Mouse (Mus musculus): ENCODE measurements around the gene Slc44a4. TPM values are rescaled to one million over a fixed set of nuclear protein-coding genes. Genes with fewer than 3 reads are reported as not detected.
"Not testable (repeated sequence)": the region's sequence is repeated elsewhere in the genome, so short reads cannot be mapped to it uniquely, and the experiment has no call there.

Slc44a4 gene
- polyA plus RNA-seq, 1 experiment from 2014 or later: 3.6 TPM

- Histone ChIP-seq H3K4me2 (ENCODE audit: low read depth, low read length) (no peak overlapping the region), H3K27ac (ENCODE audit: low read length) (no peak overlapping the region), H3K27me3 (ENCODE audit: control insufficient read depth, insufficient read depth, low read depth, low read length) (no peaks in the 10 kb centered on the region), H3K36me3 (ENCODE audit: control insufficient read depth, insufficient read depth) (0 out of 2 replicates have a peak, but pooled peaks cover 3% of the 10 kb centered on the region), H3K4me1 (ENCODE audit: control insufficient read depth, low read depth, low read length) (peaks cover 12% of the 10 kb centered on the region), H3K4me3 (ENCODE audit: low read depth, low read length) (no peak overlapping the region), H3K9me3 (replicated peaks; ENCODE audit: control insufficient read depth, low read length) (no peaks in the 10 kb centered on the region), H3K9ac (ENCODE audit: low read depth, low read length) (no peak overlapping the region)
- WGBS (ENCODE audit: insufficient replicate concordance): 66% methylated on average over 5 of the region's 5 CpGs
- no peak for ATAC-seq (ENCODE audit: low read depth)
These were observed 32.3 kb downstream of the Slc44a4 start for GRCm38 (mm10) chr17:34946486-34947140.

GRCm38 (mm10) chr17:34947606-34948005 is 33.3 kb downstream of the Slc44a4 start:
- ATAC-seq (ENCODE audit: low read depth): no peak
- H3K36me3 ChIP-seq (ENCODE audit: control insufficient read depth, insufficient read depth): 0 out of 2 replicates have a peak, but pooled peaks cover 3% of the 10 kb centered on the region
- no peak overlapping the region for H3K4me2 ChIP-seq (ENCODE audit: low read depth, low read length)
- no peaks in the 10 kb centered on the region for H3K9me3 ChIP-seq (replicated peaks; ENCODE audit: control insufficient read depth, low read length)
- 24% methylated on average over 8 of the region's 8 CpGs for WGBS (ENCODE audit: insufficient replicate concordance)
- H3K9ac ChIP-seq (ENCODE audit: low read depth, low read length): no peak overlapping the region
- no peak overlapping the region for H3K4me3 ChIP-seq (ENCODE audit: low read depth, low read length)
- peaks cover 14% of the 10 kb centered on the region for H3K4me1 ChIP-seq (ENCODE audit: control insufficient read depth, low read depth, low read length)
- no peak overlapping the region for H3K27ac ChIP-seq (ENCODE audit: low read length)
- H3K27me3 ChIP-seq (ENCODE audit: control insufficient read depth, insufficient read depth, low read depth, low read length): no peaks in the 10 kb centered on the region

GRCm38 (mm10) chr17:34948721-34949552 is 34.7 kb downstream of the Slc44a4 start:
- H3K9ac ChIP-seq (ENCODE audit: low read depth, low read length); H3K27me3 ChIP-seq (ENCODE audit: control insufficient read depth, insufficient read depth, low read depth, low read length); ATAC-seq (ENCODE audit: low read depth); H3K4me3 ChIP-seq (ENCODE audit: low read depth, low read length); H3K36me3 ChIP-seq (ENCODE audit: control insufficient read depth, insufficient read depth); H3K4me2 ChIP-seq (ENCODE audit: low read depth, low read length); H3K9me3 ChIP-seq (replicated peaks; ENCODE audit: control insufficient read depth, low read length): not testable (repeated sequence)
- WGBS (ENCODE audit: insufficient replicate concordance): 41% methylated on average over 9 of the region's 9 CpGs
- Histone ChIP-seq H3K4me1 (ENCODE audit: control insufficient read depth, low read depth, low read length) (peaks cover 14% of the 10 kb centered on the region), H3K27ac (ENCODE audit: low read length) (0 out of 2 replicates have a peak overlapping the region, but pooled peaks have one; percentile 22)

- Histone ChIP-seq H3K4me3 (ENCODE audit: low read depth, low read length) (no peak overlapping the region), H3K4me2 (ENCODE audit: low read depth, low read length) (no peak overlapping the region), H3K4me1 (ENCODE audit: control insufficient read depth, low read depth, low read length) (peaks cover 14% of the 10 kb centered on the region), H3K27me3 (ENCODE audit: control insufficient read depth, insufficient read depth, low read depth, low read length) (no peaks in the 10 kb centered on the region), H3K27ac (ENCODE audit: low read length) (no peak overlapping the region), H3K36me3 (ENCODE audit: control insufficient read depth, insufficient read depth) (0 out of 2 replicates have a peak, but pooled peaks cover 3% of the 10 kb centered on the region), H3K9me3 (replicated peaks; ENCODE audit: control insufficient read depth, low read length) (no peaks in the 10 kb centered on the region), H3K9ac (ENCODE audit: low read depth, low read length) (no peak overlapping the region)
- ATAC-seq (ENCODE audit: low read depth): no peak
- 21% methylated on average over 4 of the region's 4 CpGs for WGBS (ENCODE audit: insufficient replicate concordance)
These were observed 35.3 kb downstream of the Slc44a4 start for GRCm38 (mm10) chr17:34949553-34949969.

GRCm38 (mm10) chr17:34950514-34951455 is 36.5 kb downstream of the Slc44a4 start:
- H3K4me1 ChIP-seq (ENCODE audit: control insufficient read depth, low read depth, low read length): peaks cover 14% of the 10 kb centered on the region
- H3K9me3 ChIP-seq (replicated peaks; ENCODE audit: control insufficient read depth, low read length): no peaks in the 10 kb centered on the region
- peak overlapping the region; percentile 88 for H3K9ac ChIP-seq (ENCODE audit: low read depth, low read length)
- 0 out of 2 replicates have a peak, but pooled peaks cover 3% of the 10 kb centered on the region for H3K36me3 ChIP-seq (ENCODE audit: control insufficient read depth, insufficient read depth)
- 13% methylated on average over 10 of the region's 10 CpGs for WGBS (ENCODE audit: insufficient replicate concordance)
- peak overlapping the region; percentile 81 for H3K27ac ChIP-seq (ENCODE audit: low read length)
- peak overlapping the region; percentile 90 for H3K4me2 ChIP-seq (ENCODE audit: low read depth, low read length)
- peak overlapping the region; percentile 87 for H3K4me3 ChIP-seq (ENCODE audit: low read depth, low read length)
- no peaks in the 10 kb centered on the region; the same call in 1 of the 2 replicates for H3K27me3 ChIP-seq (ENCODE audit: control insufficient read depth, insufficient read depth, low read depth, low read length)
- no peak for ATAC-seq (ENCODE audit: low read depth)

- peak; percentile 20 for ATAC-seq (ENCODE audit: low read depth)
- WGBS (ENCODE audit: insufficient replicate concordance): under 1% methylated on average over 29 of the region's 29 CpGs
- H3K27ac ChIP-seq (ENCODE audit: low read length): peak overlapping the region; percentile 81
These were observed 37.5 kb downstream of the Slc44a4 start for GRCm38 (mm10) chr17:34951636-34952377.

GRCm38 (mm10) chr17:34952378-34953040 is 38.2 kb downstream of the Slc44a4 start:
- H3K9me3 ChIP-seq (replicated peaks; ENCODE audit: control insufficient read depth, low read length): no peaks in the 10 kb centered on the region
- H3K36me3 ChIP-seq (ENCODE audit: control insufficient read depth, insufficient read depth): 0 out of 2 replicates have a peak, but pooled peaks cover 3% of the 10 kb centered on the region
- H3K4me1 ChIP-seq (ENCODE audit: control insufficient read depth, low read depth, low read length): peaks cover 14% of the 10 kb centered on the region
- ATAC-seq (ENCODE audit: low read depth): peak; percentile 76
- peaks cover 6% of the 10 kb centered on the region for H3K27me3 ChIP-seq (ENCODE audit: control insufficient read depth, insufficient read depth, low read depth, low read length)
- peak overlapping the region; percentile 87 for H3K4me3 ChIP-seq (ENCODE audit: low read depth, low read length)
- H3K9ac ChIP-seq (ENCODE audit: low read depth, low read length): peak overlapping the region; percentile 88
- H3K4me2 ChIP-seq (ENCODE audit: low read depth, low read length): peak overlapping the region; percentile 90
- 0% methylated on average over 23 of the region's 23 CpGs for WGBS (ENCODE audit: insufficient replicate concordance)
- peak overlapping the region; percentile 81 for H3K27ac ChIP-seq (ENCODE audit: low read length)

More at GRCm38 (mm10) chr17:34951636-34952377, 37.5 kb downstream of the Slc44a4 start:
- Histone ChIP-seq H3K27me3 (ENCODE audit: control insufficient read depth, insufficient read depth, low read depth, low read length) (peaks cover under 1% of the 10 kb centered on the region), H3K4me2 (ENCODE audit: low read depth, low read length) (peak overlapping the region; percentile 90), H3K4me3 (ENCODE audit: low read depth, low read length) (peak overlapping the region; percentile 87), H3K9me3 (replicated peaks; ENCODE audit: control insufficient read depth, low read length) (no peaks in the 10 kb centered on the region), H3K36me3 (ENCODE audit: control insufficient read depth, insufficient read depth) (0 out of 2 replicates have a peak, but pooled peaks cover 3% of the 10 kb centered on the region), H3K9ac (ENCODE audit: low read depth, low read length) (peak overlapping the region; percentile 88), H3K4me1 (ENCODE audit: control insufficient read depth, low read depth, low read length) (peaks cover 14% of the 10 kb centered on the region)

Data from liver, embryonic 16.5 days (tissue).